Mouse (Mus musculus): ENCODE results near the gene Xlr3a. TPM values are rescaled to one million over a fixed set of nuclear protein-coding genes. Genes with fewer than 3 reads are reported as not detected.

The Xlr3a gene
- polyA plus RNA-seq, 1 experiment from 2014 or later, result 7.6 TPM

- Histone ChIP-seq H3K27ac (no peak within 1 kb of the TSS), H3K4me3 (replicated peaks; ENCODE audit: low read depth, low read length) (no peak within 1 kb of the TSS), H3K27me3 (ENCODE audit: insufficient read depth, low read length) (no peaks in the 10 kb centered on the region), H3K9me3 (replicated peaks; ENCODE audit: low read length) (no peaks in the 10 kb centered on the region), H3K4me2 (ENCODE audit: low read length) (peak within 1 kb of the TSS; percentile 35), H3K4me1 (replicated peaks; ENCODE audit: insufficient read depth, low read length) (no peaks in the 10 kb centered on the region), H3K9ac (ENCODE audit: low read depth, low read length) (no peak within 1 kb of the TSS), H3K36me3 (ENCODE audit: insufficient read depth, low read length) (no peaks in the 10 kb centered on the region)
- ATAC-seq (replicated peaks; ENCODE audit: low FRiP score, low read depth) (no peak), DNase-seq (ENCODE audit: low spot score) (no peak)
- WGBS, result 34% methylated on average over 7 of the region's 7 CpGs
- no peak for TF ChIP-seq CTCF (IDR thresholded peaks at IDR 0.05; ENCODE audit: low read depth)
These were observed 32.5 kb downstream of the Xlr3a start, which contains the start of gene Pnma3 for GRCm38 (mm10) chrX:73064415-73064793. Pnma3 (plus strand) TSS chrX:73064787.

- no peak; the same call in 1 of the 2 replicates for ATAC-seq (replicated peaks; ENCODE audit: low FRiP score, low read depth)
- Histone ChIP-seq H3K9ac (ENCODE audit: low read depth, low read length) (no peak overlapping the region), H3K4me1 (replicated peaks; ENCODE audit: insufficient read depth, low read length) (no peaks in the 10 kb centered on the region), H3K4me3 (replicated peaks; ENCODE audit: low read depth, low read length) (no peak overlapping the region), H3K4me2 (ENCODE audit: low read length) (peak overlapping the region; percentile 35), H3K9me3 (replicated peaks; ENCODE audit: low read length) (no peaks in the 10 kb centered on the region), H3K36me3 (ENCODE audit: insufficient read depth, low read length) (no peaks in the 10 kb centered on the region), H3K27me3 (ENCODE audit: insufficient read depth, low read length) (no peaks in the 10 kb centered on the region), H3K27ac (no peak overlapping the region)
- WGBS, result 37% methylated on average over 24 of the region's 24 CpGs
- TF ChIP-seq CTCF (IDR thresholded peaks at IDR 0.05; ENCODE audit: low read depth), result no peak
- DNase-seq (ENCODE audit: low spot score), result peak; percentile 18
These were observed 33.1 kb downstream of the Xlr3a start for GRCm38 (mm10) chrX:73063512-73064414.

GRCm38 (mm10) chrX:73062323-73062722 lies 34.6 kb downstream of the Xlr3a start:
- H3K4me2 ChIP-seq (ENCODE audit: low read length), result no peak overlapping the region
- H3K4me3 ChIP-seq (replicated peaks; ENCODE audit: low read depth, low read length), result no peak overlapping the region
- TF ChIP-seq CTCF (IDR thresholded peaks at IDR 0.05; ENCODE audit: low read depth), result no peak
- no peak overlapping the region for H3K27ac ChIP-seq
- H3K9me3 ChIP-seq (replicated peaks; ENCODE audit: low read length), result no peaks in the 10 kb centered on the region
- no peaks in the 10 kb centered on the region for H3K36me3 ChIP-seq (ENCODE audit: insufficient read depth, low read length)
- no peak for ATAC-seq (replicated peaks; ENCODE audit: low FRiP score, low read depth)
- DNase-seq (ENCODE audit: low spot score), result no peak
- no peaks in the 10 kb centered on the region for H3K27me3 ChIP-seq (ENCODE audit: insufficient read depth, low read length)
- H3K9ac ChIP-seq (ENCODE audit: low read depth, low read length), result no peak overlapping the region
- WGBS, result 42% methylated on average over 5 of the region's 5 CpGs
- no peaks in the 10 kb centered on the region for H3K4me1 ChIP-seq (replicated peaks; ENCODE audit: insufficient read depth, low read length)

- no peak overlapping the region for H3K9ac ChIP-seq (ENCODE audit: low read depth, low read length)
- H3K4me2 ChIP-seq (ENCODE audit: low read length), result no peak overlapping the region
- H3K9me3 ChIP-seq (replicated peaks; ENCODE audit: low read length), result no peaks in the 10 kb centered on the region
- H3K4me1 ChIP-seq (replicated peaks; ENCODE audit: insufficient read depth, low read length), result no peaks in the 10 kb centered on the region
- H3K36me3 ChIP-seq (ENCODE audit: insufficient read depth, low read length), result no peaks in the 10 kb centered on the region
- WGBS, result 89% methylated on average over 1 of the region's 1 CpGs
- no peaks in the 10 kb centered on the region for H3K27me3 ChIP-seq (ENCODE audit: insufficient read depth, low read length)
- no peak for TF ChIP-seq CTCF (IDR thresholded peaks at IDR 0.05; ENCODE audit: low read depth)
- no peak overlapping the region for H3K4me3 ChIP-seq (replicated peaks; ENCODE audit: low read depth, low read length)
- DNase-seq (ENCODE audit: low spot score) (no peak), ATAC-seq (replicated peaks; ENCODE audit: low FRiP score, low read depth) (no peak)
- H3K27ac ChIP-seq, result no peak overlapping the region
These were observed 35.4 kb downstream of the Xlr3a start for GRCm38 (mm10) chrX:73061528-73061927.

DNA sequence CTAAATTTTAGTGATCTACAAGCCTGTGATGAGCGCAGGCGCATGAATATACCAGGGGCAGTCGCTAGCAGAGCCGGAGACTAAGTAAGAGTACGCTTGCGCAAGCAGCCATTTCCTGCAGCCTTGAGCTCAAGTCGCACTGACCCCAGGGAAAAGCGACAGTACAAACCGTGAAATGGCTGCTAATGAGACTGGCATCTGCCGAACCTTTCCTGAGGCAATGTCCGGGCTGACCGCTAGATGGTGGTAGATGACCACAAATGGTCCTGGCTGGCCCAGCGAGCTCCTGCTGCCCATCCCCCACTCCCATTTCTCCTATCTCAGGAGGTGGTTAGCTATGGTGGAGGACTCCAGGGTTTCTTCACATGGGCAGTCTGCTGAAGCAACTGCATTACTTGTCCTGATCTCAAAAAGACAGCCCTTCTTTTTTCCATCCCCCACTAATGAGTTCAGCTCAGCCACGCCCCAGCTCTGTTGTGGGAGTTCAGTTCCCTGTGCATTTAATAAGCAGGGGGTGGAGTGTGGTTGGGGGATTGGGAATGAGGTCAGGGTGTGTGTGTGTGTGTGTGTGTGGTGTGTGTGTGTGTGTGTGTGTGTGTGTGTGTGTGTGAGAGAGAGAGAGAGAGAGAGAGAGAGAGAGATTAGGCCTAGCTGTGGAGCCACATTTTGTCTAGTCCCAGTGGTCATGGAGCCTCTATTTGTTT lies 42.9 kb downstream of the Xlr3a start:
- Histone ChIP-seq H3K27ac (no peak overlapping the region), H3K4me2 (ENCODE audit: low read length) (no peak overlapping the region), H3K9ac (ENCODE audit: low read depth, low read length) (no peak overlapping the region), H3K4me3 (replicated peaks; ENCODE audit: low read depth, low read length) (no peak overlapping the region), H3K9me3 (replicated peaks; ENCODE audit: low read length) (no peaks in the 10 kb centered on the region), H3K36me3 (ENCODE audit: insufficient read depth, low read length) (no peaks in the 10 kb centered on the region), H3K4me1 (replicated peaks; ENCODE audit: insufficient read depth, low read length) (no peaks in the 10 kb centered on the region), H3K27me3 (ENCODE audit: insufficient read depth, low read length) (no peaks in the 10 kb centered on the region)
- TF ChIP-seq CTCF (IDR thresholded peaks at IDR 0.05; ENCODE audit: low read depth), result peak; percentile 93
- ATAC-seq (replicated peaks; ENCODE audit: low FRiP score, low read depth) (peak; percentile 95), DNase-seq (ENCODE audit: low spot score) (peak; percentile 90)
- 19% methylated on average over 14 of the region's 14 CpGs for WGBS

DNA sequence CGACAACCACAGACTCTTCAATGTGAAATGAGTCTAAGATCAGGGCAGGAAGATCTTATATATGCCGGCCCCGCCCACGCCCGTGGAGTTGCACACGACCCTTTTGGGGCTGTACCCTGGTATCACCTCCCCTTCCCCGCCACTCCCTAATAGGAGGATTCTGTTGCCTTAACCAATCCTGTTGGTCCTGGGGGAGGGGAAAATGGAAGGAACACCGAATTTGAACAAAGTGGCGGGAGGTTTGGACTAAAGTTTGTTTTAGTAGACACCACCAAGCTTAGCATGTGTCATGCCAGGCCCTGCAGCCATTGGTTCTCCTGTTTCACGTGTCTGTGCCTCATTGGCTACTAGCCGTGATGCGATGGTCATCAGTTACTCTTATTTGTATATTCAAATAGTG lies 57.2 kb downstream of the Xlr3a start:
- H3K4me1 ChIP-seq (replicated peaks; ENCODE audit: insufficient read depth, low read length), result no peaks in the 10 kb centered on the region
- H3K27ac ChIP-seq, result no peak overlapping the region
- no peak for TF ChIP-seq CTCF (IDR thresholded peaks at IDR 0.05; ENCODE audit: low read depth)

More for the DNA sequence above, 57.2 kb downstream of the Xlr3a start:
- H3K9me3 ChIP-seq (replicated peaks; ENCODE audit: low read length), result no peaks in the 10 kb centered on the region
- ATAC-seq (replicated peaks; ENCODE audit: low FRiP score, low read depth) (no peak), DNase-seq (ENCODE audit: low spot score) (no peak)
- no peak overlapping the region for H3K4me2 ChIP-seq (ENCODE audit: low read length)
- no peaks in the 10 kb centered on the region for H3K27me3 ChIP-seq (ENCODE audit: insufficient read depth, low read length)
- no peaks in the 10 kb centered on the region for H3K36me3 ChIP-seq (ENCODE audit: insufficient read depth, low read length)
- WGBS, result 78% methylated on average over 12 of the region's 12 CpGs
- H3K9ac ChIP-seq (ENCODE audit: low read depth, low read length), result no peak overlapping the region
- H3K4me3 ChIP-seq (replicated peaks; ENCODE audit: low read depth, low read length), result no peak overlapping the region
